Mouse (Mus musculus) heart, adult 2 months (tissue): Measurements from ENCODE around the gene St6gal1.

Source experiments
- CTCF ChIP-seq: fragments of 200-600 bp; IDR thresholded peaks from 2 replicates; pipeline ENCODE4 v1.8.1; 2022; ENCODE audit warnings: antibody characterized with exemption, mild to moderate bottlenecking, moderate library complexity
- EP300 ChIP-seq: fragments of 200-500 bp; IDR thresholded peaks from 2 replicates; pipeline ENCODE4 v1.6.1; 2011; ENCODE audit warnings: low read depth, low read length, control low read depth; ENCODE audit not compliant: insufficient read depth
- POLR2A ChIP-seq: fragments of 200-500 bp; IDR thresholded peaks from 2 replicates; pipeline ENCODE4 v1.6.1; 2011; ENCODE audit warnings: mild to moderate bottlenecking, low read depth, low read length, control low read depth; ENCODE audit not compliant: insufficient read depth

GRCm38 (mm10) chr16:23361031-23361430 is 136.5 kb downstream of the St6gal1 start:
- no peak for TF ChIP-seq EP300
- no peak for TF ChIP-seq CTCF
- no peak for TF ChIP-seq POLR2A
